Mouse (Mus musculus) cerebellum, postnatal 25 days (tissue): ENCODE measurements around the gene Adam10.

Experiments used
- DNase-seq, 2 experiments: peaks; one replicate each; pipeline ENCODE4 v3.0.0; 2021; ENCODE audit warnings: mixed read lengths in 2 of 2

The Adam10 gene

GRCm38 (mm10) chr9:70794643-70795438 lies 116.0 kb downstream of the Adam10 start:
- no peak for DNase-seq

DNA sequence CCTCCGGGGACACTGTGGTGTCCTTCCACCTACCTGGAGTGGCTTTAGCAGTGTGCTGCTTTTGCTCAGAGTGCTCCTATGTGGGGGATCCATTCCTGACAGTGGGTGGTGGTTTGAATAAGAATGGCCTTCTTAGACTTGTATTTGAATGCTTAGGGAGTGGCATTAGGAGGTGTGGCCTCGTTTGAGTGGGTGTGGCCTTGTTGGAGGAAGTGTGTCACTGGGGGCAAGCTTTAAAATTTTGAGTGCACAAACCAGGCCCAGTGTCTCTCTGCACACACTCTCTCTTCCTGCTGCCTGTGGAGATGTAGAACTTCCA lies 116.6 kb downstream of the Adam10 start:
- no peak for DNase-seq

- DNase-seq, result no peak
Observed at GRCm38 (mm10) chr9:70800588-70801315, 122.0 kb downstream of the Adam10 start.

DNA sequence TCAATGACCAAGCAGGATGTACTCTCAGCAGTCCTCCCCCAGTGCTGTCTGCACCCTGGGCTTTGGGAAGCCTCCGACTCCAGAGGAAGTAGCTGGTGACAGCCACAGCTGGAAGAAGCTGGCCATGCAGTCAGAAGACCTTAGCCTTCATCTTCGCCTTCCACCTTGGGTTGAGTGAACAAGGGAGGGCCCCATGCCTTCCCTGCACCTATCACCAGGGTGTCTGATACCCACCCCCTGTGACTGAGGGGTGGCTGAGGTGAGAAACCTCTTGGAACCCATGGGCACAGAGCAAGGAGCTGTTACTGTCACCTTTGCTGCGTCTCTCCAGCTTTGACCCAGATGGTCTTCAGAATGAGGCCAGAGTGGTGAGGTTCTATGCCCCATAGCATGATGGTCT lies 123.0 kb downstream of the Adam10 start:
- no peak for DNase-seq

GRCm38 (mm10) chr9:70802816-70803215 lies 124.0 kb downstream of the Adam10 start:
- DNase-seq, result no peak

DNA sequence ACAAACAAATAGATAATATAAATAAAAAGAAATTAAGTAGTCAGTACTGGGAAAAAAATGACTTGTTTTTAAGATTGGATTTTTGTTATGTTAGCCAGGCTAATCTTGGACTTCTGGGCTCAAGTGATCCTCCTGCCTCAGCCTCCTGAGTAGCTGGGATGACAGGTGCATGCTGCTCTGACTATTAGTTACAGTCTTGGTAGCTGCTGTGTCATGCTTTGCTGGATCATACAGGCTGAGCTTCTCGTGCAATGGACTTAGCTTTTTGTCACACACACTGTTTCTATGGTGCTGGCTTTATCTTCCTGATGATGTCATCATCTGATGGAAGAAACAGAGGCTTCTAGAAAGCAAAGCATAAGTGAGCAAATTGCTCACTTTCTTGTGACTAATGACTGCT lies 127.3 kb downstream of the Adam10 start:
- DNase-seq, result no peak

DNA sequence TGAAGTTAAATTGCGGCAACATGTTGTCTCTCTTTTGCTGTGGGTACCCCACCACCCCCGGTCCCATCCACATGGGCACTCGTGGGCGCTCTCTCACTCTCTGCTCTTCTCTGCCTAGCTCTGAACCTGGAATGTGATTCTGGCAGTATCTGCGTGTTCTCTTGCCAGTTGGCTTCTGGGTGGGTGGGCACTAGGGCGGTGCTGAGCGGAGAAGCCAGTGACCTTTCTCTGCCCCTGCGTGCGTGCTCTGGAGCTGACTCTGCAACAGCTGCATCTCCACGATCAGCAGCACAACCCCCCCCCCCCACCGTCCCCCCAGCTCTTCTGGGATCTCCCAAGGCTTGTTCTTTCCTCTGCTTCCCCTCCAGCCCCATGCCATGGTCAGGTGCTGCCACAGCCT lies 128.9 kb downstream of the Adam10 start:
- DNase-seq, result no peak

DNA sequence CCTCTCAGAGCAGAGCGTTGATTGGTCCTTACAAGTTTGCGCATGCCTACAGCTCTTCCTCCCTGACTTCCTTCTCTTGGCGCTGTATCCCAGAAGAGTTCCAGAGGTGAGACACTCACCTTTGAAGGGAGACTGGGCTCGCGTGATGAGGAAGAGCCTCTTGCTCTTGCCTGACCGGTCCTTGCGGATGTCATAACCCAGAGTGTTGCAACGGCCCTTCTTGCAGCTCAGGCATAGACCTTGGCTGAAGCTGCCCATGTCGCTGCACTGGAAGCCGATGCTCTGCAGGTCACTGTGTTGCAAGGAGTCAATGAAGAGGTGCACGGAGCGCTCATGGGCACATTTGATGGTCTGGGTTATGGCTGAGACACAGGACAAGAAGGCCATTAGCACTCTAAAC lies 133.8 kb downstream of the Adam10 start:
- DNase-seq, result no peak

DNA sequence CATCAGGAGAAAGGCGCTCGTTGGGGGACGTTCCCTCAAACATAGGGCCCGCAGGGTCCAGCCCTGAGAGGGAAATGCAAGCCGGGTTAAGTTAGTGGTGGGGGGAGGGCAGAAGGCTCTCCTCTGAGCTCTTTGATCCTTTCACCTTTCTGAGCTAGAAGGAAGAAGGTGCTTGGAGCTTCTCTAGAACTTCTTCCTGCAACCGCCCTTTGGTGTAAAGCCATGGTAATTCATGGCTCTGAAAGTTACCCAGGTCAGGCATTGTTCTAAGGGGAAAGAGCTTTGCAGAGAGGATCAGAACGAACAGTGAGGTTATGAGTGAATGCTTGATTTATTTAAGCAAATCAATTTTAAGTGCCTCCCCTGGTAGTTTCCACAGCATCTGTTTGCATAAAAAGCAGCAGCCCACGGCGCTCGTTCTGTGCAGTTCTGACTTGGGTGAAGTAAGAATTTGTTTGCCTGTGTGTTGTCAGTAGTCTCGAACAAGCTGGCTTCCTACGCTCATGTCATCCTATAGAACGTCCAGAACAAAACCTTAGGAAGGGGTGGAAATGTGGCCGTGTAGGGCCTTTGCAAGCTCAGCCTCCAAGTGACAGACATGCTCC lies 138.0 kb downstream of the Adam10 start:
- no peak for DNase-seq

- no peak for DNase-seq
Observed at GRCm38 (mm10) chr9:70817396-70817795, 138.6 kb downstream of the Adam10 start.

- DNase-seq, result no peak
Observed at GRCm38 (mm10) chr9:70818739-70819138, 139.9 kb downstream of the Adam10 start.

- DNase-seq, result no peak
Observed at GRCm38 (mm10) chr9:70824103-70824502, 145.3 kb downstream of the Adam10 start.

DNA sequence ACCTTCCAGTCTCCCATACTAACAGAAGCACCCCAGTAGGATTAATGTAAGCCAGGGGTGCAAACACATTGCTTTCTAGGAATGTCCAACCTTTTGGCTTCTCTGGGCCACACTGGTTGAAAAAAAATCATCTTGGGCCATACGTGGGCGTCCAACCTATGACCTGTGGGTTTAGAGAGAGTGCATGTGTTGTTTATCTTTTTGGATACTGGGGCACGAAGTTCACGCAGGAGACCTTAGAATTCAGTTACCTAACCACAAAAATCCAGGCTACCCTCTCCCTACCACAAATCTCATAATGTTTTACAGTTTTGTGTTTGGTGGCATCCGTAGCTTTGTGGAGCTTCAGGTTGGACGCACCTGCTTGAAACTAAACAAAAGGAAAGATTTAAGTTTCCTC lies 149.1 kb downstream of the Adam10 start:
- DNase-seq, result no peak
